Mouse (Mus musculus): ENCODE data around the gene Cdk1. TPM values are rescaled to one million over a fixed set of nuclear protein-coding genes. Genes with fewer than 3 reads are reported as not detected.

Cdk1 gene
- polyA plus RNA-seq (2012; rRNA removed), result 355 and 423 TPM in 2 replicates

GRCm38 (mm10) chr10:69352212-69353085 is at the start of gene Cdk1:
TSS of gene Cdk1 (minus strand) at chr10:69352938.

GRCm38 (mm10) chr10:69398763-69399590 is 46.2 kb upstream of the Cdk1 start, which contains the start of gene Ank3:
TSS of gene Ank3 (plus strand) at chr10:69398773.

Other genes with a start within 250 kb of the Cdk1 start
- gene Rhobtb1, start 201.5 kb downstream of the Cdk1 start, polyA plus RNA-seq (2012; rRNA removed), result 13.8 and 17.3 TPM in 2 replicates
- gene A930033H14Rik, start 139.8 kb downstream of the Cdk1 start, polyA plus RNA-seq (2012; rRNA removed), result 1.2 and 2.6 TPM in 2 replicates
- 57.0 and 85.8 TPM in 2 replicates for gene Ank3, start 45.8 kb upstream of the Cdk1 start, polyA plus RNA-seq (2012; rRNA removed)

All from central nervous system, embryonic 11.5 days (tissue).